Mouse (Mus musculus): Measurements from ENCODE around the gene Pcca. TPM values are rescaled to one million over a fixed set of nuclear protein-coding genes. Genes with fewer than 3 reads are reported as not detected.

The Pcca gene
- total RNA-seq, 1 experiment = 12.3 TPM

DNA sequence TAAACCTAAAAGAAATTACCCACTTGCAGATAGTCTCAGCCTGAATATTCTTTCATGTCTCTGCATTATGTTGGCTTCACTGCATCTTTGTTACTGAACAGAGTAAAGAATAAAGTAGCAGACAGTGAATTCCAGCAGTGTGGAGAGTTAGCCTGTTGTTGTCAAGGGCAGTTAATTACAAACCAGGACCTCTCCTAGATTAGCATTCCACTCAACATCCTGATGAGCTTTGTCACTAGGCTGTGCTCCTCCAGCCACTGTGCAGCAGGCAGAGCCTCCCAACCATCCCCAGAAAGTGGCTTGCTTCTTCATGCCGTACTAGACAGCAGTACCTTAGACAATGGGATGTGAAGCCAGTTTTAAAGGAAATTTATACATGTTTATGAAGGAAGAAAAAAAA lies 72.4 kb downstream of the Pcca start:
- no peaks in the 10 kb centered on the region for H3K9me3 ChIP-seq (ENCODE audit: control insufficient read depth, insufficient read depth, low read depth, low read length)
- no peaks in the 10 kb centered on the region for H3K36me3 ChIP-seq (ENCODE audit: control insufficient read depth, insufficient read depth, low read length, poor library complexity, severe bottlenecking)
- no peaks in the 10 kb centered on the region for H3K4me1 ChIP-seq (ENCODE audit: control insufficient read depth in 2 of 2, insufficient read depth in 2 of 2, low read length in 2 of 2, poor library complexity in 1 of 2)
- in situ Hi-C loops (cut with MboI; ENCODE audit: low sequenced_read_pairs in 2 of 2, unreplicated experiment in 2 of 2) = no loop called here
- no peak overlapping the region for H3K4me3 ChIP-seq (ENCODE audit: insufficient read depth in 1 of 2, low read depth in 1 of 2, low read length in 2 of 2, poor library complexity in 1 of 2, severe bottlenecking in 1 of 2)
- DNase-seq (ENCODE audit: low read depth, low spot score) = no peak
- H3K9ac ChIP-seq (ENCODE audit: insufficient read depth, low read depth, low read length, poor library complexity, severe bottlenecking) = no peak overlapping the region
- H3K27ac ChIP-seq (ENCODE audit: insufficient read depth, low read depth, low read length, poor library complexity, severe bottlenecking) = no peak overlapping the region
- TF ChIP-seq ZNF384 (IDR thresholded peaks at IDR 0.05; ENCODE audit: low read depth, low read length) (no peak), CHD2 (IDR thresholded peaks at IDR 0.05; ENCODE audit: low read depth, low read length) (no peak), ZC3H11A (IDR thresholded peaks at IDR 0.05; ENCODE audit: borderline replicate concordance, low read depth, low read length) (no peak), MAFK (IDR thresholded peaks at IDR 0.05; ENCODE audit: insufficient read depth, low read depth, low read length) (no peak), HCFC1 (IDR thresholded peaks at IDR 0.05; ENCODE audit: borderline replicate concordance, insufficient read depth, low read length) (no peak)

- Histone ChIP-seq H3K9ac (ENCODE audit: insufficient read depth, low read depth, low read length, poor library complexity, severe bottlenecking) (no peak overlapping the region), H3K9me3 (ENCODE audit: control insufficient read depth, insufficient read depth, low read depth, low read length) (no peaks in the 10 kb centered on the region), H3K4me1 (ENCODE audit: control insufficient read depth in 2 of 2, insufficient read depth in 2 of 2, low read length in 2 of 2, poor library complexity in 1 of 2) (no peaks in the 10 kb centered on the region), H3K27ac (ENCODE audit: insufficient read depth, low read depth, low read length, poor library complexity, severe bottlenecking) (no peak overlapping the region), H3K36me3 (ENCODE audit: control insufficient read depth, insufficient read depth, low read length, poor library complexity, severe bottlenecking) (no peaks in the 10 kb centered on the region), H3K4me3 (ENCODE audit: insufficient read depth in 1 of 2, low read depth in 1 of 2, low read length in 2 of 2, poor library complexity in 1 of 2, severe bottlenecking in 1 of 2) (no peak overlapping the region)
- no peak for TF ChIP-seq CHD2 (IDR thresholded peaks at IDR 0.05; ENCODE audit: low read depth, low read length)
- no peak for TF ChIP-seq HCFC1 (IDR thresholded peaks at IDR 0.05; ENCODE audit: borderline replicate concordance, insufficient read depth, low read length)
- no peak for TF ChIP-seq ZC3H11A (IDR thresholded peaks at IDR 0.05; ENCODE audit: borderline replicate concordance, low read depth, low read length)
- no peak for TF ChIP-seq MAFK (IDR thresholded peaks at IDR 0.05; ENCODE audit: insufficient read depth, low read depth, low read length)
- TF ChIP-seq ZNF384 (IDR thresholded peaks at IDR 0.05; ENCODE audit: low read depth, low read length) = no peak
- no peak for DNase-seq (ENCODE audit: low read depth, low spot score)
- in situ Hi-C loops (cut with MboI; ENCODE audit: low sequenced_read_pairs in 2 of 2, unreplicated experiment in 2 of 2) = no loop called here
These were observed 73.3 kb downstream of the Pcca start for GRCm38 (mm10) chr14:122607456-122607855.

DNA sequence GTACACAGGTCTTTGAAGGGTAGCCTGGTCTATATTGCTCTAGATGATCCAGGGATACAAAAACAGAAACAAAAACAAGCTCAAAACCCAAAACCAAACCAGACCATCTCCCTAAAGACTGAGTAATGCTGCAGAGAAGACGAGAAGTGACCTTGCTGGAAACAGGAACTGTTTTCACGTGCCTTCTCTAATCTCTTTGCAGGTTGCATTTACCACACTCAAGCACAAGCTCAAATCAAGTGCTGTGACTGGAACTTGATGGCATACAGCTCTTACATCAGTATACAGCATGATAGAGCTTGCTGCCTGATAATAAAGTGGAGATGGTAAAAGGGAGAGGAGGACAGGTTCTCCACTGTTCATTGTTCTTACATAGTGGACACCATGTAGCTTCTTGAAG lies 74.2 kb downstream of the Pcca start:
- Histone ChIP-seq H3K9me3 (ENCODE audit: control insufficient read depth, insufficient read depth, low read depth, low read length) (no peaks in the 10 kb centered on the region), H3K9ac (ENCODE audit: insufficient read depth, low read depth, low read length, poor library complexity, severe bottlenecking) (no peak overlapping the region), H3K27ac (ENCODE audit: insufficient read depth, low read depth, low read length, poor library complexity, severe bottlenecking) (no peak overlapping the region), H3K4me3 (ENCODE audit: insufficient read depth in 1 of 2, low read depth in 1 of 2, low read length in 2 of 2, poor library complexity in 1 of 2, severe bottlenecking in 1 of 2) (no peak overlapping the region), H3K36me3 (ENCODE audit: control insufficient read depth, insufficient read depth, low read length, poor library complexity, severe bottlenecking) (no peaks in the 10 kb centered on the region), H3K4me1 (ENCODE audit: control insufficient read depth in 2 of 2, insufficient read depth in 2 of 2, low read length in 2 of 2, poor library complexity in 1 of 2) (no peaks in the 10 kb centered on the region)
- in situ Hi-C loops (cut with MboI; ENCODE audit: low sequenced_read_pairs in 2 of 2, unreplicated experiment in 2 of 2) = no loop called here
- no peak for DNase-seq (ENCODE audit: low read depth, low spot score)
- TF ChIP-seq HCFC1 (IDR thresholded peaks at IDR 0.05; ENCODE audit: borderline replicate concordance, insufficient read depth, low read length) (no peak), ZNF384 (IDR thresholded peaks at IDR 0.05; ENCODE audit: low read depth, low read length) (no peak), CHD2 (IDR thresholded peaks at IDR 0.05; ENCODE audit: low read depth, low read length) (no peak), MAFK (IDR thresholded peaks at IDR 0.05; ENCODE audit: insufficient read depth, low read depth, low read length) (no peak), ZC3H11A (IDR thresholded peaks at IDR 0.05; ENCODE audit: borderline replicate concordance, low read depth, low read length) (no peak)

GRCm38 (mm10) chr14:122611035-122611434 lies 76.9 kb downstream of the Pcca start:
- no peaks in the 10 kb centered on the region for H3K9me3 ChIP-seq (ENCODE audit: control insufficient read depth, insufficient read depth, low read depth, low read length)
- no peaks in the 10 kb centered on the region for H3K36me3 ChIP-seq (ENCODE audit: control insufficient read depth, insufficient read depth, low read length, poor library complexity, severe bottlenecking)
- no peak for TF ChIP-seq MAFK (IDR thresholded peaks at IDR 0.05; ENCODE audit: insufficient read depth, low read depth, low read length)
- no peak for TF ChIP-seq ZC3H11A (IDR thresholded peaks at IDR 0.05; ENCODE audit: borderline replicate concordance, low read depth, low read length)
- TF ChIP-seq CHD2 (IDR thresholded peaks at IDR 0.05; ENCODE audit: low read depth, low read length) = no peak
- no peak for TF ChIP-seq ZNF384 (IDR thresholded peaks at IDR 0.05; ENCODE audit: low read depth, low read length)
- TF ChIP-seq HCFC1 (IDR thresholded peaks at IDR 0.05; ENCODE audit: borderline replicate concordance, insufficient read depth, low read length) = no peak
- H3K4me1 ChIP-seq (ENCODE audit: control insufficient read depth in 2 of 2, insufficient read depth in 2 of 2, low read length in 2 of 2, poor library complexity in 1 of 2) = no peaks in the 10 kb centered on the region
- no peak overlapping the region for H3K27ac ChIP-seq (ENCODE audit: insufficient read depth, low read depth, low read length, poor library complexity, severe bottlenecking)
- H3K4me3 ChIP-seq (ENCODE audit: insufficient read depth in 1 of 2, low read depth in 1 of 2, low read length in 2 of 2, poor library complexity in 1 of 2, severe bottlenecking in 1 of 2) = no peak overlapping the region
- DNase-seq (ENCODE audit: low read depth, low spot score) = no peak
- in situ Hi-C loops (cut with MboI; ENCODE audit: low sequenced_read_pairs in 2 of 2, unreplicated experiment in 2 of 2) = no loop called here
- no peak overlapping the region for H3K9ac ChIP-seq (ENCODE audit: insufficient read depth, low read depth, low read length, poor library complexity, severe bottlenecking)

DNA sequence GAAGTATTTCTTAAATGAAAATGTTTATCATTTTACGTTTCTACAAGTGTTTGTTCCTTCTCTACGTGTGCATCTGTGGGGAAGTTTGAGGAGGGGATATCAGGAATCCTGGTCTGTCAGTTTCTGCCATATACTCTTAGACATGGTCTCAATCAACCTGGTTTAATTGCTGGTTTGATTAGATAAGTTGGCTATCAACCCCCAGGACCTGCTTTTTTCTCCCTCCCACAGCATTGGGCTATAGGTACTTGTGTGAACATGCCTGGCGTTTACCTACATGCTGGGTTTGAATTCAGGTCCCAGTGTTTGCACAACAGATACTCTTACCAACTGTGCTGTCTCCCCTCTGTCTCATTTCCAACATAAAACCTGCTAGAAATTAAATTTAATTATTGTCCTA lies 78.2 kb downstream of the Pcca start:
- Histone ChIP-seq H3K9me3 (ENCODE audit: control insufficient read depth, insufficient read depth, low read depth, low read length) (no peaks in the 10 kb centered on the region), H3K4me1 (ENCODE audit: control insufficient read depth in 2 of 2, insufficient read depth in 2 of 2, low read length in 2 of 2, poor library complexity in 1 of 2) (no peaks in the 10 kb centered on the region), H3K27ac (ENCODE audit: insufficient read depth, low read depth, low read length, poor library complexity, severe bottlenecking) (no peak overlapping the region), H3K4me3 (ENCODE audit: insufficient read depth in 1 of 2, low read depth in 1 of 2, low read length in 2 of 2, poor library complexity in 1 of 2, severe bottlenecking in 1 of 2) (no peak overlapping the region), H3K36me3 (ENCODE audit: control insufficient read depth, insufficient read depth, low read length, poor library complexity, severe bottlenecking) (no peaks in the 10 kb centered on the region), H3K9ac (ENCODE audit: insufficient read depth, low read depth, low read length, poor library complexity, severe bottlenecking) (no peak overlapping the region)
- TF ChIP-seq CHD2 (IDR thresholded peaks at IDR 0.05; ENCODE audit: low read depth, low read length) (no peak), ZNF384 (IDR thresholded peaks at IDR 0.05; ENCODE audit: low read depth, low read length) (no peak), ZC3H11A (IDR thresholded peaks at IDR 0.05; ENCODE audit: borderline replicate concordance, low read depth, low read length) (no peak), HCFC1 (IDR thresholded peaks at IDR 0.05; ENCODE audit: borderline replicate concordance, insufficient read depth, low read length) (no peak), MAFK (IDR thresholded peaks at IDR 0.05; ENCODE audit: insufficient read depth, low read depth, low read length) (no peak)
- in situ Hi-C loops (cut with MboI; ENCODE audit: low sequenced_read_pairs in 2 of 2, unreplicated experiment in 2 of 2) = no loop called here
- no peak for DNase-seq (ENCODE audit: low read depth, low spot score)

All from ES-E14 (cell line).